8 mouse cellular contexts compared by ENCODE assay signal in genomic region chr9:21072641-21073040, GRCm38 (mm10). TPM values are rescaled to one million over a fixed set of nuclear protein-coding genes. Genes with fewer than 3 reads are reported as not detected.
A peak's percentile ranks its signal among the peaks of the same experiment; 100 is the strongest.
DNase-seq lines count a peak whose midpoint lies in the region; ATAC-seq and TF ChIP-seq lines count a peak whose summit lies in the region.

No protein-coding gene starts in this region.

- TF ChIP-seq EP300 in liver, embryonic 14.5 days (IDR thresholded peaks at IDR 0.05; ENCODE audit: low read depth), result no peak

- 0 out of 2 replicates have a peak overlapping the region, but pooled peaks have one; percentile 60 for H3K27ac ChIP-seq in heart, embryonic 12.5 days (ENCODE audit: poor library complexity, severe bottlenecking)
- H3K27ac ChIP-seq in forebrain, embryonic 13.5 days, result no peak overlapping the region
- H3K27ac ChIP-seq in liver, embryonic 14.5 days, result peak overlapping the region; percentile 37; the same call in 1 of the 2 replicates

- H3K4me2 ChIP-seq in heart, embryonic 12.5 days, result peak overlapping the region; percentile 68
- peak overlapping the region; percentile 91 for H3K4me2 ChIP-seq in forebrain, embryonic 13.5 days
- peak overlapping the region; percentile 95 for H3K4me2 ChIP-seq in liver, embryonic 14.5 days (ENCODE audit: low read depth)

- DNase-seq in heart, adult 18-20 months, result no peak
- peak; percentile 57 for DNase-seq in ES-CJ7 (ENCODE audit: low read depth, low spot score)
- DNase-seq in liver, embryonic 14.5 days (ENCODE audit: low read depth in 3 of 3, low spot score in 3 of 3), result no peak
- DNase-seq in yolk sac, embryonic 10.5 days (ENCODE audit: low spot score), result no peak
- DNase-seq in adrenal gland, adult 2 months, result no peak
- DNase-seq in kidney, adult 9 months, result no peak

- no peaks in the 10 kb centered on the region for H3K9me3 ChIP-seq in heart, embryonic 12.5 days (replicated peaks)
- H3K9me3 ChIP-seq in forebrain, embryonic 13.5 days (replicated peaks), result no peaks in the 10 kb centered on the region
- no peaks in the 10 kb centered on the region for H3K9me3 ChIP-seq in liver, embryonic 14.5 days (ENCODE audit: control insufficient read depth, low read length)

- WGBS in heart, embryonic 12.5 days, result 8% methylated on average over 4 of the region's 4 CpGs
- WGBS in forebrain, embryonic 13.5 days, result 11% methylated on average over 4 of the region's 4 CpGs
- WGBS in liver, embryonic 14.5 days (ENCODE audit: insufficient replicate concordance), result 2% methylated on average over 4 of the region's 4 CpGs

- peaks cover 7% of the 10 kb centered on the region for H3K4me1 ChIP-seq in heart, embryonic 12.5 days (replicated peaks)
- H3K4me1 ChIP-seq in forebrain, embryonic 13.5 days, result peaks cover 18% of the 10 kb centered on the region
- H3K4me1 ChIP-seq in liver, embryonic 14.5 days (replicated peaks; ENCODE audit: control insufficient read depth in 2 of 2, insufficient read depth in 2 of 2, low read length in 1 of 2), result peaks cover 8 to 16% of the 10 kb centered on the region in 2 experiments

- peak overlapping the region; percentile 94 for H3K9ac ChIP-seq in heart, embryonic 12.5 days
- peak overlapping the region; percentile 87 for H3K9ac ChIP-seq in forebrain, embryonic 13.5 days
- peak overlapping the region; percentile 74 for H3K9ac ChIP-seq in liver, embryonic 14.5 days (replicated peaks)

- TF ChIP-seq CTCF in liver, embryonic 14.5 days (IDR thresholded peaks at IDR 0.05; ENCODE audit: low read depth), result no peak

- peaks cover 61% of the 10 kb centered on the region for H3K36me3 ChIP-seq in heart, embryonic 12.5 days
- peaks cover 41% of the 10 kb centered on the region for H3K36me3 ChIP-seq in forebrain, embryonic 13.5 days (ENCODE audit: poor library complexity, severe bottlenecking)
- H3K36me3 ChIP-seq in liver, embryonic 14.5 days (replicated peaks; ENCODE audit: control insufficient read depth, insufficient read depth, low read depth), result peaks cover 25% of the 10 kb centered on the region

- no peaks in the 10 kb centered on the region for H3K27me3 ChIP-seq in heart, embryonic 12.5 days (replicated peaks)
- no peaks in the 10 kb centered on the region for H3K27me3 ChIP-seq in forebrain, embryonic 13.5 days
- no peaks in the 10 kb centered on the region for H3K27me3 ChIP-seq in liver, embryonic 14.5 days (ENCODE audit: control insufficient read depth, insufficient read depth, low read length)

- ATAC-seq in heart, embryonic 12.5 days (ENCODE audit: insufficient number of reproducible peaks, low FRiP score), result no peak
- ATAC-seq in forebrain, embryonic 13.5 days, result peak; percentile 16
- peak; percentile 16; the same call in 1 of the 2 replicates for ATAC-seq in liver, embryonic 14.5 days (ENCODE audit: insufficient read depth)

- peak overlapping the region; percentile 74 for H3K4me3 ChIP-seq in heart, embryonic 12.5 days
- peak overlapping the region; percentile 86 for H3K4me3 ChIP-seq in forebrain, embryonic 13.5 days
- peak overlapping the region; percentile 77 to 93 for H3K4me3 ChIP-seq in liver, embryonic 14.5 days (ENCODE audit: insufficient read depth in 1 of 2, low read depth in 2 of 2, low read length in 2 of 2)

RNA-seq across cellular contexts. Expression of gene Gm49373, which starts 0.3 kb away (rescaled TPM):
- 0.63 and 0.69 TPM in 2 replicates for polyA plus RNA-seq in heart, embryonic 12.5 days (2016; fragmentation: Nextera tagmentation; extraction: Ambion mirVana)
- total RNA-seq in heart, adult 18-20 months (2021), result under 1 TPM; 0.30 to 0.33 TPM
- 0.78 and 1.2 TPM in 2 replicates for polyA plus RNA-seq in forebrain, embryonic 13.5 days (2015; fragmentation: Nextera tagmentation; extraction: Ambion mirVana)
- 0.47 and 0.94 TPM in 2 replicates for polyA plus RNA-seq in liver, embryonic 14.5 days (2012; rRNA removed)
- polyA plus RNA-seq in liver, embryonic 14.5 days (2014; fragmentation: Nextera tagmentation; extraction: Ambion mirVana), result 0.32 and 0.46 TPM in 2 replicates
- total RNA-seq in adrenal gland, adult 2 months (2021), result under 1 TPM; 0.24 to 0.43 TPM
- polyA plus RNA-seq in adrenal gland, adult 2 months (2012; rRNA removed), result 0.18 and 0.19 TPM in 2 replicates

RNA-seq across cellular contexts. Expression of gene Fdx1l, which starts 0.8 kb away (rescaled TPM):
- 44.2 and 47.7 TPM in 2 replicates for polyA plus RNA-seq in heart, embryonic 12.5 days (2016; fragmentation: Nextera tagmentation; extraction: Ambion mirVana)
- total RNA-seq in heart, adult 18-20 months (2021), result 10 to 100 TPM; 39.1 to 48.3 TPM
- 46.0 and 51.9 TPM in 2 replicates for polyA plus RNA-seq in forebrain, embryonic 13.5 days (2015; fragmentation: Nextera tagmentation; extraction: Ambion mirVana)
- 27.5 and 31.1 TPM in 2 replicates for polyA plus RNA-seq in liver, embryonic 14.5 days (2012; rRNA removed)
- polyA plus RNA-seq in liver, embryonic 14.5 days (2014; fragmentation: Nextera tagmentation; extraction: Ambion mirVana), result 37.3 and 37.9 TPM in 2 replicates
- 10 to 100 TPM; 40.7 to 48.6 TPM for total RNA-seq in adrenal gland, adult 2 months (2021)
- 59.6 and 86.5 TPM in 2 replicates for polyA plus RNA-seq in adrenal gland, adult 2 months (2012; rRNA removed)

RNA-seq across cellular contexts. Expression of gene Zglp1, which starts 5.7 kb away (rescaled TPM):
- 1.0 and 1.1 TPM in 2 replicates for polyA plus RNA-seq in heart, embryonic 12.5 days (2016; fragmentation: Nextera tagmentation; extraction: Ambion mirVana)
- not detected for total RNA-seq in heart, adult 18-20 months (2021)
- polyA plus RNA-seq in forebrain, embryonic 13.5 days (2015; fragmentation: Nextera tagmentation; extraction: Ambion mirVana), result 0.81 and 2.2 TPM in 2 replicates
- 0.21 and 0.49 TPM in 2 replicates for polyA plus RNA-seq in liver, embryonic 14.5 days (2012; rRNA removed)
- 0.57 TPM in 1 of 2 replicates, not detected in the other for polyA plus RNA-seq in liver, embryonic 14.5 days (2014; fragmentation: Nextera tagmentation; extraction: Ambion mirVana)
- total RNA-seq in adrenal gland, adult 2 months (2021), result not detected
- not detected in 2 replicates for polyA plus RNA-seq in adrenal gland, adult 2 months (2012; rRNA removed)

RNA-seq across cellular contexts. Expression of gene Gm38431, which starts 19.2 kb away (rescaled TPM):
- polyA plus RNA-seq in heart, embryonic 12.5 days (2016; fragmentation: Nextera tagmentation; extraction: Ambion mirVana), result 1.8 and 2.0 TPM in 2 replicates
- under 1 TPM; 0.27 to 0.31 TPM for total RNA-seq in heart, adult 18-20 months (2021)
- polyA plus RNA-seq in forebrain, embryonic 13.5 days (2015; fragmentation: Nextera tagmentation; extraction: Ambion mirVana), result 1.5 and 2.1 TPM in 2 replicates
- polyA plus RNA-seq in liver, embryonic 14.5 days (2012; rRNA removed), result 2.4 and 5.6 TPM in 2 replicates
- 0.91 and 1.5 TPM in 2 replicates for polyA plus RNA-seq in liver, embryonic 14.5 days (2014; fragmentation: Nextera tagmentation; extraction: Ambion mirVana)
- 1 to 10 TPM in 1 of 2 experiments, under 1 TPM in 1; 0.90 to 2.5 TPM for total RNA-seq in adrenal gland, adult 2 months (2021)
- 68.5 and 74.0 TPM in 2 replicates for polyA plus RNA-seq in adrenal gland, adult 2 months (2012; rRNA removed)

RNA-seq across cellular contexts. Expression of gene Raver1, which starts 19.2 kb away (rescaled TPM):
- polyA plus RNA-seq in heart, embryonic 12.5 days (2016; fragmentation: Nextera tagmentation; extraction: Ambion mirVana), result 62.9 and 67.7 TPM in 2 replicates
- 10 to 100 TPM; 22.5 to 23.9 TPM for total RNA-seq in heart, adult 18-20 months (2021)
- polyA plus RNA-seq in forebrain, embryonic 13.5 days (2015; fragmentation: Nextera tagmentation; extraction: Ambion mirVana), result 41.0 and 47.5 TPM in 2 replicates
- polyA plus RNA-seq in liver, embryonic 14.5 days (2012; rRNA removed), result 21.4 and 23.4 TPM in 2 replicates
- 23.4 and 28.4 TPM in 2 replicates for polyA plus RNA-seq in liver, embryonic 14.5 days (2014; fragmentation: Nextera tagmentation; extraction: Ambion mirVana)
- 10 to 100 TPM; 50.8 to 53.4 TPM for total RNA-seq in adrenal gland, adult 2 months (2021)
- 52.8 and 76.4 TPM in 2 replicates for polyA plus RNA-seq in adrenal gland, adult 2 months (2012; rRNA removed)
